Mouse (Mus musculus) myocyte (in vitro differentiated cells): ENCODE measurements around the gene Mfng.
A peak's percentile ranks its signal among the peaks of the same experiment; 100 is the strongest.

Experiments used
- CEBPB ChIP-seq: IDR thresholded peaks from 2 replicates; pipeline ENCODE4 v1.6.1; 2011; ENCODE audit warnings: mild to moderate bottlenecking, moderate library complexity; ENCODE audit not compliant: poor library complexity, insufficient read depth, severe bottlenecking
- E2F4 ChIP-seq: IDR thresholded peaks from one replicate; pipeline ENCODE4 v1.6.1; 2011; ENCODE audit warnings: mild to moderate bottlenecking, control low read depth, moderate library complexity; ENCODE audit not compliant: insufficient read depth
- MAX ChIP-seq: IDR thresholded peaks from one replicate; pipeline ENCODE4 v1.6.1; 2011; ENCODE audit warnings: low read depth, mild to moderate bottlenecking, control low read depth
- MYOD1 ChIP-seq, 3 experiments: IDR thresholded peaks; one replicate each; pipeline ENCODE4 v1.6.1; 2011; ENCODE audit warnings: control low read depth in 2 of 3, low read depth in 2 of 3, mild to moderate bottlenecking in 2 of 3, moderate library complexity in 1 of 3; ENCODE audit not compliant: insufficient read length in 2 of 3, control insufficient read depth in 1 of 3
- MYOG ChIP-seq, 3 experiments: IDR thresholded peaks; one replicate each; pipeline ENCODE4 v1.6.1; 2011; ENCODE audit warnings: control low read depth in 2 of 3, low read depth in 2 of 3, mild to moderate bottlenecking in 2 of 3; ENCODE audit not compliant: insufficient read length in 2 of 3, control insufficient read depth in 1 of 3, insufficient read depth in 1 of 3
- POLR2A ChIP-seq: IDR thresholded peaks from one replicate; pipeline ENCODE4 v1.6.1; 2011; ENCODE audit warnings: low read depth, mild to moderate bottlenecking, control low read depth, moderate library complexity; ENCODE audit not compliant: insufficient read length
- POLR2AphosphoS2 ChIP-seq: IDR thresholded peaks from one replicate; pipeline ENCODE4 v1.6.1; 2011; ENCODE audit warnings: low read depth, control low read depth; ENCODE audit not compliant: insufficient read length
- REST ChIP-seq: IDR thresholded peaks from one replicate; pipeline ENCODE4 v1.6.1; 2011; ENCODE audit warnings: mild to moderate bottlenecking, control low read depth, moderate library complexity; ENCODE audit not compliant: insufficient read depth, insufficient read length
- TCF12 ChIP-seq: IDR thresholded peaks from one replicate; pipeline ENCODE4 v1.6.1; 2011; ENCODE audit warnings: mild to moderate bottlenecking, control low read depth; ENCODE audit not compliant: poor library complexity, insufficient read depth, severe bottlenecking
- TCF3 ChIP-seq: IDR thresholded peaks from one replicate; pipeline ENCODE4 v1.6.1; 2011; ENCODE audit warnings: low read depth, control low read depth; ENCODE audit not compliant: insufficient read length
- USF1 ChIP-seq: IDR thresholded peaks from one replicate; pipeline ENCODE4 v1.6.1; 2011; ENCODE audit warnings: low read depth, mild to moderate bottlenecking, control low read depth, moderate library complexity

- TF ChIP-seq POLR2A (no peak), USF1 (no peak), TCF12 (no peak), MAX (no peak), E2F4 (no peak), CEBPB (no peak), POLR2AphosphoS2 (no peak), TCF3 (no peak), MYOG (IDR thresholded peaks at IDR 0.05; ENCODE audit: control insufficient read depth in 1 of 3, insufficient read depth in 1 of 3, insufficient read length in 2 of 3, low read depth in 2 of 3) (peak in 1 of 3 experiments; percentile 40), MYOD1 (IDR thresholded peaks at IDR 0.05; ENCODE audit: control insufficient read depth in 1 of 3, insufficient read length in 2 of 3, low read depth in 2 of 3) (peak in 2 of 3 experiments; percentile 14 to 16), REST (no peak)
These were observed 28.9 kb upstream of the Mfng start for GRCm38 (mm10) chr15:78801971-78802741.
